Mouse (Mus musculus) T-helper 1 cell (primary cell): ENCODE results near the gene Prap1.

Experiments used
- in situ Hi-C: fragments of 300-600 bp; cut with MboI, MseI; formaldehyde crosslinking; loops from one replicate; pipeline ENCODE4 v1.15.1; 2025; ENCODE audit warnings: high pct_unique_total_duplicates

Gene Prap1

DNA sequence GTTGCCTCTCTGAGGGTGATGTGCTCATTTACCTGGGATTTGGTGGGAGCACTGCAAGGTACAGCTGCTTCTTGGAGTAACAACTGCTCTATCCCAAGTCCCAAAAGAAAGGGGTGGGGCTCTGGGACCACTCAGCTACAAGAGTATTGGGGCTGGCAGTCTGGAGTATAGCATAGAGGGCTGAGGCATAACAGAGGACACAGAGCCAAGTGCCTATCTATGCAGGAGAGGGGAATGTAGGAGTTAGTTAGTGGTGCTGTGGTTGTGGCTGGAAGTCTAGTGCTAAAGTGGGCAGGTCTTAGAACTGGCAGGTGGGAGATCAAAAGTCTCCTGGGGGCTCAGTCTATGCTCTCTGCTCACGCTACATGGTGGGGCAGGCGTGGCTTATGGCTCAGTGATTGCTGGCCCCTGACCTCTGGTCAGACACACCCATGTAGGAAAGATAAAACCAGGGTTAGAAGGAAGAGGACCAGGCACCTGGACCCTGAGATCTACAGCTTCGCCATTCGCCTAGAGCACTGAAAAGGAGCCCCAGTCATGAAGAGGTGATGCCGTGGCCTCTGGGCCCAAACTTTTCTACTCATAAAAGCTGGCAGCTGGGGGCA is at the start of gene Prap1:
TSS of gene Prap1 (plus strand) at position 472 of the 605 bp plus-strand sequence.
- in situ Hi-C loops = no loop called here

- in situ Hi-C loops = no loop called here
Observed at GRCm38 (mm10) chr7:140045546-140045945, 47.6 kb upstream of the Prap1 start.

- in situ Hi-C loops = no loop called here
Observed at GRCm38 (mm10) chr7:140047811-140048311, 45.3 kb upstream of the Prap1 start.

- in situ Hi-C loops = no loop called here
Observed at GRCm38 (mm10) chr7:140048361-140049114, 44.7 kb upstream of the Prap1 start, which contains the start of gene Msx3. Gene Msx3, minus strand, starts transcription at chr7:140049089.

DNA sequence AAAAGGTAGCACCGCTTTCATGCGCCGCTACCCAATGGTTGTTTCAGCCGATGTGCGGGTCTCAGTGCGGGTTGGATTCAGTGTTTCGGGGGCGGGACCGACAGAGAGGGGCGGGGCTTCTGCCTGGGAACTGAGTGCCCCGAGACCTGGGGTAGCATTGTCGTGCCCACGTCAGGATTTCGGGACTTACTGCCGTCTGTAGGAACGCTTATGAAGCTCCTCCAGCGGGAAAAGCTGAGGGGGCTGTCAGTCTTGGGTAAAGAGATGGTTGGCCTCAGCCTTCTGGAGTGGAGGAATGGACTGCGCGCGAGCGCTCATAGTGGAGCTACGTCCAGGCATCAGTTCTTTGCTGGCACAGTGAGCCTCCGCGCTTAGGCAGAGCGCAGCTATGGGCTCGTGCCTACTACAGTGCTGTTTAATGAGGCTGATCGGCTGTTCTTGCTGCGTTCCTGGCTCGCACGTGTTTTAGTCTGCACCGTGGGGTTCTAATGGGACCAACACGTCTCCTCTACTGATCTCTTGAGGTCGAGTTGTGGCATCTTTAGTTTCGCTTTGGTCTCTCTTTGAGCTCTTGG is 44.0 kb upstream of the Prap1 start:
- in situ Hi-C loops = no loop called here

GRCm38 (mm10) chr7:140054124-140054523 is 39.1 kb upstream of the Prap1 start:
- in situ Hi-C loops = loop anchor here (10.0 kb wide), 1 partner anchor 349 kb away; no protein-coding TSS in a partner anchor

- in situ Hi-C loops = loop anchor here (10.0 kb wide), 1 partner anchor 353 kb away; no protein-coding TSS in a partner anchor
Observed at GRCm38 (mm10) chr7:140057413-140058407, 35.5 kb upstream of the Prap1 start.

DNA sequence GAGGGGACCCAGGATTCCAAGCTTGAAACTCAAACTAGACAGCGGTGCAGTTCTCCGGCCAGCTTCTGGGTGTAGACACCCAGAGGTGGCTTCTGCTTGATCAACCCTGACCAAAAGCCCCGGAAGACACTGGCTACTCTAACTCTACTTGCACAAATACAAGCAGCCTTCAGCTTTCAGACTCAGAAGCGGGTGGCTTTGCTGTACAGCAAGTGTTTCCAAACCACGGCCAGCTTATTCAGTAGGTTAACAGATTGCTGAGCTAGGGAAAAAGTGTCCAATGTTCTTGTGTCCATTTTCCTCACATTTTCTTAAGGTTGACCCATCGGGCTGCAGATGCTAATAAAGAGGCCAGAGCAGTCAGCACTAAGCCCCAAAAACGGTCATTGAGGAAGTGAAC is 34.7 kb upstream of the Prap1 start:
- in situ Hi-C loops = loop anchor here (10.0 kb wide), 1 partner anchor 354 kb away; no protein-coding TSS in a partner anchor

GRCm38 (mm10) chr7:140059601-140060000 is 33.6 kb upstream of the Prap1 start:
- in situ Hi-C loops = loop anchor here (10.0 kb wide), 1 partner anchor 355 kb away; no protein-coding TSS in a partner anchor

- in situ Hi-C loops = loop anchor here (10.0 kb wide), 2 partner anchors 86 to 156 kb away; partner anchors contain the start of gene 6430531B16Rik
Observed at GRCm38 (mm10) chr7:140060936-140061831, 32.0 kb upstream of the Prap1 start.

DNA sequence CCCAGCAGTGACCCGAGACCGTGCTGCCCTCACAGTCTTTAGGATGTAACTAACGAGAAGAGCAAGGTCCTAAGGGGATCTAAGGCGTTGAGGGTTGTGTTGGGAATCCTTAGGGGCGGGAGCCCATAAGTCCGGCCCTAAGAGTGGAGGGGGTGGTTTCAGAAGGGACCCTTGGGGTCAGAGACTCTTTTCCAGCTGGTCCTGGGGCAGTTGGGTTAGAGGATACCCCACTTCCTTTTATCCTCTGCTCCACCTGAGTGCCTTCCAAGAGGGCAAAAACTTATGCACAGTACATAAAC is 31.4 kb upstream of the Prap1 start:
- in situ Hi-C loops = loop anchor here (10.0 kb wide), 2 partner anchors 87 to 157 kb away; partner anchors contain the start of gene 6430531B16Rik

DNA sequence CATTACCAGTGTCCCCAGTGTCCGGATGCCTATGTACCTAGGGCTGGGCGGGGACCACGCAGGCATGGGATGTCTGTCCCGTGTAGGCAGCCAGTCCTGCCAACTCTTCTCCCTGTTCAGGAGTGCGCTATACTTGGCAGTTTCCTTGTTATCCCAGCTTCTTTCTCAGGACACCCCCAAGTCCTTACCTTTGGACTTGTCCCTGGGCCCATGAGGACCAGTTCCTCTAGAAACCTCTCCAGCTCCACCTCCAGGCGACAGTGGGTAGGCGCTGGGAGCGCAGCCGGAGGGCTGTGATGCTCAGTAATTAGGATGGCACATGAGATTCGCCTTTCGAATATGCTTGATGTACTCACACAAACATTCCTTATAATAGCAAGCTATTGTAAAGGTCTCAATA is 30.9 kb upstream of the Prap1 start:
- in situ Hi-C loops = loop anchor here (10.0 kb wide), 2 partner anchors 88 to 158 kb away; partner anchors contain the start of gene 6430531B16Rik

DNA sequence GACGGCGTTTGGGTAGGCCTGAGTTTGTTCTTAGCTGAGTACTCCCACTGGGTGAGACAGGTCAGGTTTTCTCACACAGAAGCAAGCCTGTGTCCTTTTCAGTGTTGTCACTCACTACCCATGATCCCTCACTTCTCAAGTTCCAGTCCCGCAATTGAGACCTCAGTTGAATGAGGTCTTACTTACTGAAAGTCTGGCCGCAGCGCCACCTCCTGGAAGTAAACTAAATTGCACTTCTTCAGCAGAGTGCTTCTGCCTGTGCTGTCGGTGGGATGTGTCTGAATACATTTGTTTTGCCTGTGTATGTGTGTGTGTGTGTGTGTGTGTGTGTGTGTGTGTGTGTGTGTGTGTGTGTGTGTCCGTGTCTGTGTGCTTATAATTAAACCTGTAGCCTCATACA is 30.1 kb upstream of the Prap1 start:
- in situ Hi-C loops = loop anchor here (10.0 kb wide), 2 partner anchors 88 to 158 kb away; partner anchors contain the start of gene 6430531B16Rik

- in situ Hi-C loops = loop anchor here (10.0 kb wide), 2 partner anchors 93 to 163 kb away; partner anchors contain the start of gene 6430531B16Rik
Observed at GRCm38 (mm10) chr7:140067397-140067796, 25.8 kb upstream of the Prap1 start.

- in situ Hi-C loops = loop anchor here (10.0 kb wide), 1 partner anchor 725 kb away; no protein-coding TSS in a partner anchor
Observed at GRCm38 (mm10) chr7:140070042-140070711, 23.0 kb upstream of the Prap1 start.

- in situ Hi-C loops = loop anchor here (10.0 kb wide), 1 partner anchor 717 kb away; no protein-coding TSS in a partner anchor
Observed at GRCm38 (mm10) chr7:140077698-140078097, 15.5 kb upstream of the Prap1 start.

DNA sequence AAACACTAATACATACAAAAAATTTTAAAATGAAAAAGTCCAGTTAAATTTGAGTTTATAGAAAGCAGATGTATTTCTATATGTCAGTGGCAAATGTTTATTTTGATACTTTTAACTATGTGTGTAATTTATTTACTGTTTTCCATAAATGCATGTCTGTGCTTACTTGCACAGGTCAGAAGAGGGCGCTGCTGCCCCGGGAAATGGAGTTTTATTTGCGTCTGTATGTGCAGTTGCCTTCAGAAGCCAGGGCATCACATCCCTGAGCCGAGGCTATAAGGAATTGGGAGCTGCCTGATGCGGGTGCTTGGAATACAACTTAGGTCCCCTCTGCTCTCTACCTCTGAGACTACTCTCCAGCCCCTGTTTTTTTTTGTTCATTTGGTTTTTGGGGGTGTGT is 14.5 kb upstream of the Prap1 start:
- in situ Hi-C loops = loop anchor here (10.0 kb wide), 1 partner anchor 716 kb away; no protein-coding TSS in a partner anchor

- in situ Hi-C loops = loop anchor here (10.0 kb wide), 1 partner anchor 54 kb away; the partner anchor contains the start of gene Mtg1
Observed at GRCm38 (mm10) chr7:140080503-140081156, 12.6 kb upstream of the Prap1 start.
